Mouse (Mus musculus): ENCODE measurements around the gene Lyrm4. TPM values are rescaled to one million over a fixed set of nuclear protein-coding genes. Genes with fewer than 3 reads are reported as not detected.

The Lyrm4 gene
- total and polyA plus RNA-seq, 2 experiments: 2.7 to 4.2 TPM

- Histone ChIP-seq H3K27ac (replicated peaks; ENCODE audit: insufficient read depth, low read depth, low read length) (no peak overlapping the region), H3K4me3 (ENCODE audit: insufficient read depth, low read depth, low read length) (no peak overlapping the region), H3K36me3 (ENCODE audit: control insufficient read depth, insufficient read depth, low read length) (no peaks in the 10 kb centered on the region), H3K79me2 (ENCODE audit: control insufficient read depth, insufficient read depth, low read length) (no peaks in the 10 kb centered on the region; the same call in 1 of the 2 replicates), H3K9ac (ENCODE audit: low read depth, low read length) (no peak overlapping the region), H3K27me3 (ENCODE audit: control insufficient read depth, insufficient read depth, low read length) (no peaks in the 10 kb centered on the region), H3K4me1 (ENCODE audit: control insufficient read depth, insufficient read depth, low read length) (peaks cover 8% of the 10 kb centered on the region)
- 33% methylated on average over 9 of the region's 9 CpGs for WGBS
- peak; percentile 62 for DNase-seq (ENCODE audit: extremely low read depth, low read depth, low spot score)
- TF ChIP-seq CTCF (IDR thresholded peaks at IDR 0.05; ENCODE audit: low read depth, low read length) (no peak), POLR2A (IDR thresholded peaks at IDR 0.05; ENCODE audit: extremely low read depth, insufficient read depth, low read length) (no peak)
These were observed 85.4 kb downstream of the Lyrm4 start for GRCm38 (mm10) chr13:36031959-36032358.

DNA sequence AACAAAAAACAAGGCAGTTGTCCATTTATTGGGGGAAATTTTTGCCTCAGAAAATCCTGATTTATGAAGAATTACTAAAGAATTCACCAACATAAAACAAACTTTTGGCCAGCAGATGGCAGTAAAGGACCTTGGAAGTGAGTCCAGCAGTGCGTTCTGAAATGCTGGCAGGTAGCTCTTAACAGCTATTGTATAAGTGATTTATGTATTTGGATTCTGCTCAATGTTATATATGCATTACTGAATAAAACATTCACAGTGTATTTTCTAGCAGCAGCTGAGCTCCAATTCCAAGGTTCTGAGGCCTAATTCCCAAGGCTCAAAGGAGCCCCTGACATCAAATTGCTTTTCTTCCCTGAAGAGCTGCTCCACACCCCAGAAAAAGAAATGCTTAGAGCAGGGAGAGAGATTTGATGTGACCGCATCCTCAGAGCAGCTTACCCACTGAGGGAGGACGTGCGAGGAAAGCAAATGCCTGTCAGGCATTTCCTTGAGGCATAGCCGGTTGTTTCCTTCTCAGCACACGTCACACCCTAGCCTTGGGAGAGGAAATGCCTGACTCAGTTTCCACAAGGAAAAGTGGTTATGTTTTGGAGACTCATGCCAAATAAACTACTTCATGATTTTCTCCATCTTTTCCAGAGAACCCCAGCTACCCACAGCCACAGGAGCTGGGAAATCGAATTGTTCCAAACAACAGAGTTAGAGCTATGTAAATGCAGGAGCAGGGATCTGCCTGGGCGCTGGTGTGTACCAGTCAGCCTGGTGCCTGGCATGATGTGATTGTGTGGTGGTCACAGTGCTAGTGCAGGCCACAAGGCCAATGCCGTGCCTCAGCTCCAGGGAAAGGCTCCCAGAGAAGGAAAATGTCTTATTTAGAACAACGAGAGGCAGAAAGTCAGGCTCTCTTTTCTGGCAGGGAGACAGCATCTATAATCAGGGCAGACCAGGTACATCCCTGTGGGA is 97.7 kb downstream of the Lyrm4 start:
- peak; percentile 31 for TF ChIP-seq CTCF (IDR thresholded peaks at IDR 0.05; ENCODE audit: low read depth, low read length)
- TF ChIP-seq POLR2A (IDR thresholded peaks at IDR 0.05; ENCODE audit: extremely low read depth, insufficient read depth, low read length): no peak
- 79% methylated on average over 10 of the region's 10 CpGs for WGBS
- Histone ChIP-seq H3K27me3 (ENCODE audit: control insufficient read depth, insufficient read depth, low read length) (no peaks in the 10 kb centered on the region), H3K4me1 (ENCODE audit: control insufficient read depth, insufficient read depth, low read length) (peaks cover 10% of the 10 kb centered on the region; the same call in 1 of the 2 replicates), H3K4me3 (ENCODE audit: insufficient read depth, low read depth, low read length) (no peak overlapping the region), H3K79me2 (ENCODE audit: control insufficient read depth, insufficient read depth, low read length) (no peaks in the 10 kb centered on the region; the same call in 1 of the 2 replicates), H3K27ac (replicated peaks; ENCODE audit: insufficient read depth, low read depth, low read length) (no peak overlapping the region), H3K9ac (ENCODE audit: low read depth, low read length) (no peak overlapping the region), H3K36me3 (ENCODE audit: control insufficient read depth, insufficient read depth, low read length) (no peaks in the 10 kb centered on the region)
- peak; percentile 78 for DNase-seq (ENCODE audit: extremely low read depth, low read depth, low spot score)

DNA sequence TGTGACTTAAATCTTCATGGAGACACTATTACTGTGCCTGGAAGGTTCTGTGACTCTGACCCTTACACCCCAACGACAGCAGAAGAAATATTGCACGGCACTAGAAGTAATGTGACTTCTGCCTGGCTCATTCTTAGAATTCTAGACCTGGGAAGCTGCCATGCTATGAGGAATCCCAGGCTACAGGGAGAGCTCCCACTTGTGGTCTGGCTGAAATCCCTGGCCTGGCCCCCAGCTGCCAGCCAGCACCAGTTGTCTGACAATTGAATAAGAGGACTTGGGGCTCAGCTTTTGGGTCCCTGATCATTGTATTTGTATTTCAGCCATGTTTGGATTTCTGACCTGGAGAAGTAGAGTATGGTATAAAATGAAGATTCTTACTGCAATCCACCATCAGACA is 99.3 kb downstream of the Lyrm4 start:
- Histone ChIP-seq H3K36me3 (ENCODE audit: control insufficient read depth, insufficient read depth, low read length) (no peaks in the 10 kb centered on the region), H3K79me2 (ENCODE audit: control insufficient read depth, insufficient read depth, low read length) (no peaks in the 10 kb centered on the region; the same call in 1 of the 2 replicates), H3K9ac (ENCODE audit: low read depth, low read length) (no peak overlapping the region), H3K27me3 (ENCODE audit: control insufficient read depth, insufficient read depth, low read length) (no peaks in the 10 kb centered on the region), H3K4me3 (ENCODE audit: insufficient read depth, low read depth, low read length) (no peak overlapping the region), H3K27ac (replicated peaks; ENCODE audit: insufficient read depth, low read depth, low read length) (no peak overlapping the region), H3K4me1 (ENCODE audit: control insufficient read depth, insufficient read depth, low read length) (peaks cover 12% of the 10 kb centered on the region; the same call in 1 of the 2 replicates)
- DNase-seq (ENCODE audit: extremely low read depth, low read depth, low spot score): no peak
- TF ChIP-seq CTCF (IDR thresholded peaks at IDR 0.05; ENCODE audit: low read depth, low read length) (no peak), POLR2A (IDR thresholded peaks at IDR 0.05; ENCODE audit: extremely low read depth, insufficient read depth, low read length) (no peak)
- WGBS: 36% methylated on average over 2 of the region's 2 CpGs

GRCm38 (mm10) chr13:36015636-36016035 is 101.7 kb downstream of the Lyrm4 start:
- no peaks in the 10 kb centered on the region; the same call in 1 of the 2 replicates for H3K79me2 ChIP-seq (ENCODE audit: control insufficient read depth, insufficient read depth, low read length)
- WGBS: 32% methylated on average over 3 of the region's 3 CpGs
- H3K27me3 ChIP-seq (ENCODE audit: control insufficient read depth, insufficient read depth, low read length): no peaks in the 10 kb centered on the region
- H3K9ac ChIP-seq (ENCODE audit: low read depth, low read length): no peak overlapping the region
- H3K27ac ChIP-seq (replicated peaks; ENCODE audit: insufficient read depth, low read depth, low read length): no peak overlapping the region
- peaks cover 10% of the 10 kb centered on the region; the same call in 1 of the 2 replicates for H3K4me1 ChIP-seq (ENCODE audit: control insufficient read depth, insufficient read depth, low read length)
- no peaks in the 10 kb centered on the region for H3K36me3 ChIP-seq (ENCODE audit: control insufficient read depth, insufficient read depth, low read length)
- TF ChIP-seq POLR2A (IDR thresholded peaks at IDR 0.05; ENCODE audit: extremely low read depth, insufficient read depth, low read length) (no peak), CTCF (IDR thresholded peaks at IDR 0.05; ENCODE audit: low read depth, low read length) (no peak)
- no peak overlapping the region for H3K4me3 ChIP-seq (ENCODE audit: insufficient read depth, low read depth, low read length)
- peak; percentile 96 for DNase-seq (ENCODE audit: extremely low read depth, low read depth, low spot score)

GRCm38 (mm10) chr13:36009981-36010380 is 107.3 kb downstream of the Lyrm4 start:
- Histone ChIP-seq H3K36me3 (ENCODE audit: control insufficient read depth, insufficient read depth, low read length) (no peaks in the 10 kb centered on the region), H3K4me3 (ENCODE audit: insufficient read depth, low read depth, low read length) (no peak overlapping the region), H3K79me2 (ENCODE audit: control insufficient read depth, insufficient read depth, low read length) (no peaks in the 10 kb centered on the region; the same call in 1 of the 2 replicates), H3K4me1 (ENCODE audit: control insufficient read depth, insufficient read depth, low read length) (peaks cover 3% of the 10 kb centered on the region; the same call in 1 of the 2 replicates), H3K27me3 (ENCODE audit: control insufficient read depth, insufficient read depth, low read length) (no peaks in the 10 kb centered on the region), H3K27ac (replicated peaks; ENCODE audit: insufficient read depth, low read depth, low read length) (no peak overlapping the region), H3K9ac (ENCODE audit: low read depth, low read length) (no peak overlapping the region)
- TF ChIP-seq CTCF (IDR thresholded peaks at IDR 0.05; ENCODE audit: low read depth, low read length): no peak
- peak; percentile 52 for DNase-seq (ENCODE audit: extremely low read depth, low read depth, low spot score)
- 7% methylated on average over 2 of the region's 2 CpGs for WGBS
